Mouse (Mus musculus) heart, postnatal 0 days (tissue): ENCODE measurements around the gene Swi5.

Experiments used
- CTCF ChIP-seq: IDR thresholded peaks from 2 replicates; pipeline ENCODE4 v1.5.1; 2016; ENCODE audit warnings: antibody characterized with exemption, control low read depth, low read depth
- EP300 ChIP-seq: IDR thresholded peaks from 2 replicates; pipeline ENCODE4 v1.6.1; 2016; ENCODE audit warnings: antibody characterized with exemption, low read depth

DNA sequence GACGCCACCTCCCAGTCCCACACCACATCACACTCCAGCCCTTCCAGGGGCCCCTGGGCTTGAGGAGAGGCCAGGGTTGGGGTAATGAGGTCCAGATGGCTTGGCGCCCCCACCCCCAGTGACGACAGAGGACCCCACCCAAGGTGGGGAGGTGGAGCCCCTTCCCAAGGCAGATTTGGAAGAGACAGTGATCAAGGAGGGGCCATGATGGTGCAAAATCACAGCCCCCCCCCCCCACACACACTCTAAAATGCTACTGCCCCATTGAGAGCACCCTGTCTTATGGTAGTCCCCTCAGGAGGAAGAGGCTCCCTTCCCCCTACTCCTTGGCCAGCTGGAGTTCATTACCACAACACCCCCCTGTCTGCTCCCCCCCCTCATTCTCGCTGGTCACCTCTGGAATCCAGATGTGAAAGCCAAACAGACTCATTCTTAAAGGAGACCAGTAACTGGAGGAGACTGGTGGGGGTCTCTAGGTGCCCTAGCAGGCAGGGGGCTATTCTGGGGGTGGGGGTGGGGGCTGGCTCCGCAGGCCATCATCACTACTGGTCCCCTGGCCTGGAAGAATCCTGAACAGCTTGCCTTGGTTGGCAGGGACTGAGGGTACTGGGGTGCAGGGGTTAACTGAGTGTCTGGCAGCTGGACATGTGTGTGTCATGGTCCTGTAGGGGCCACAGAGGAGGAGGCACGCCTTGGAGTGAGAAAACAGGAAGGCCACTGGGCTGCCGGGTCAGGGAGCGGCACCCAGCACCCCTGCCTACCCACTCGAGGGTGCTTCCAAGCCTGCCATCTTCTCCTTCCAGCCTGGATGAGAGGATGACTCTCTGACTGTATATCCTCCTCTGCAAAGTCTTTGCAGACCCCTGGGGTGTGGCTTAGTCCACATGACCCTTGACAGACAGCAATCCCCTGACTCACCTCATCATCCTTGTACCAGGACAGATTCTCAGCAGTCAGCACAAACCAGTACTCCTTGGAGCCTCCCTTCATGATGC lies 32.0 kb upstream of the Swi5 start:
- no peak for TF ChIP-seq CTCF
- no peak for TF ChIP-seq EP300
